Mouse (Mus musculus) stomach, postnatal 0 days (tissue): Measurements from ENCODE around the gene Tex2. TPM values are rescaled to one million over a fixed set of nuclear protein-coding genes. Genes with fewer than 3 reads are reported as not detected.
A peak's percentile ranks its signal among the peaks of the same experiment; 100 is the strongest.

Experiments used
- ATAC-seq: fragments of 200-750 bp; cut with Nextera tagmentation; 2 replicates; pipeline ENCODE4 v1.8.0; 2017; ENCODE audit not compliant: low FRiP score, low TSS enrichment
- DNase-seq: peaks from one replicate; pipeline ENCODE4 v3.0.0-alpha.2; 2016; ENCODE audit warnings: low spot score
- H3K27ac ChIP-seq: fragments of 300-500 bp; sonication (generic); replicated peaks from 2 replicates; pipeline ENCODE4 v1.5.1; 2014; ENCODE audit warnings: mild to moderate bottlenecking, control low read depth
- H3K27me3 ChIP-seq: fragments of 300-500 bp; sonication (generic); 2 replicates; pipeline ENCODE4 v1.6.1; 2014; ENCODE audit warnings: low read length; ENCODE audit not compliant: control insufficient read depth, insufficient read depth
- H3K36me3 ChIP-seq: fragments of 300-500 bp; sonication (generic); 2 replicates; pipeline ENCODE4 v1.6.1; 2014; ENCODE audit warnings: low read length, mixed read lengths; ENCODE audit not compliant: control insufficient read depth, insufficient read depth
- H3K4me1 ChIP-seq: fragments of 300-500 bp; sonication (generic); replicated peaks from 2 replicates; pipeline ENCODE4 v1.6.1; 2014; ENCODE audit warnings: antibody characterized with exemption; ENCODE audit not compliant: control insufficient read depth, insufficient read depth
- H3K4me2 ChIP-seq: fragments of 300-500 bp; sonication (generic); replicated peaks from 2 replicates; pipeline ENCODE4 v1.6.1; 2014; ENCODE audit warnings: low read depth, mild to moderate bottlenecking, control low read depth, moderate library complexity
- H3K4me3 ChIP-seq: fragments of 300-500 bp; sonication (generic); 2 replicates; pipeline ENCODE4 v1.5.1; 2014; ENCODE audit warnings: low read depth, low read length, control low read depth
- H3K9ac ChIP-seq: fragments of 300-500 bp; sonication (generic); 2 replicates; pipeline ENCODE4 v1.6.1; 2014; ENCODE audit warnings: mild to moderate bottlenecking, low read length, control low read depth, mixed read lengths
- H3K9me3 ChIP-seq: fragments of 300-500 bp; sonication (generic); 2 replicates; pipeline ENCODE4 v1.6.1; 2016; ENCODE audit warnings: low read length; ENCODE audit not compliant: control insufficient read depth
- CTCF ChIP-seq: IDR thresholded peaks from 2 replicates; pipeline ENCODE4 v1.5.1; 2016; ENCODE audit warnings: antibody characterized with exemption, low read depth, mild to moderate bottlenecking, moderate library complexity
- EP300 ChIP-seq: optimal IDR thresholded peaks from 2 replicates; pipeline ENCODE3; 2016; ENCODE audit warnings: antibody characterized with exemption
- WGBS: fragments of 180-500 bp; shearing (Covaris S2); extraction: QIAGEN DNeasy Blood & Tissue Kit; methylation state at CpG from one replicate; pipeline ENCODE4 v1.1.7; 2014; 5-methylcytosine and 5-hydroxymethylcytosine counted together
- polyA plus RNA-seq: library from polyadenylated mRNA; unstranded; fragments of >200 nt; fragmentation: Nextera tagmentation; extraction: Ambion mirVana; gene quantifications from 2 replicates; pipeline ENCODE4 v1.2.1, GENCODE M21; 2015

Tex2 gene
- polyA plus RNA-seq, 1 experiment from 2014 or later, result 11.6 TPM

DNA sequence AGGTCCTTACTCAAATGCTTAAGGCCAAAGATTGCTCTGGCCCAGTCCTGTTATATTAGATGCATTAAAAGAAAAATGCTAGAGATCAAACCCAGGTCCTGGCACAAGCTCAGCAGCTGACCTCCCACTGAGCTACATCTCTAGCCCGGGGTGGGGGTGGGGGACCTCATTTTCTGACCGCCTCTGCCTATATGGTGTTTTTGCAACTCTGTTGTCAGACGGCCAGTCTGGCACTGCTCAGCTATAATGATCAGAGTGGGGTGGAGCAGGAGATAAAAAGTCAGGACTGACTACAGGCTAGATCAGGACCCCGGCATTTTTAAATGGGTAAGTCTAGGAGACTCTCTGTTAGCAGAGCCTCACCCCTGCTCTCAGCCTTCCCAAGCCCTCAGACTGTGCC, 94.8 kb downstream of the Tex2 start:
- Histone ChIP-seq H3K27ac (no peak overlapping the region), H3K9ac (no peak overlapping the region), H3K4me1 (no peaks in the 10 kb centered on the region), H3K27me3 (no peaks in the 10 kb centered on the region), H3K36me3 (no peaks in the 10 kb centered on the region), H3K4me3 (no peak overlapping the region), H3K9me3 (no peaks in the 10 kb centered on the region), H3K4me2 (no peak overlapping the region)
- no peak for DNase-seq
- no peak for ATAC-seq
- TF ChIP-seq CTCF (no peak), EP300 (no peak)
- WGBS, result 40% methylated on average over 4 of the region's 4 CpGs

DNA sequence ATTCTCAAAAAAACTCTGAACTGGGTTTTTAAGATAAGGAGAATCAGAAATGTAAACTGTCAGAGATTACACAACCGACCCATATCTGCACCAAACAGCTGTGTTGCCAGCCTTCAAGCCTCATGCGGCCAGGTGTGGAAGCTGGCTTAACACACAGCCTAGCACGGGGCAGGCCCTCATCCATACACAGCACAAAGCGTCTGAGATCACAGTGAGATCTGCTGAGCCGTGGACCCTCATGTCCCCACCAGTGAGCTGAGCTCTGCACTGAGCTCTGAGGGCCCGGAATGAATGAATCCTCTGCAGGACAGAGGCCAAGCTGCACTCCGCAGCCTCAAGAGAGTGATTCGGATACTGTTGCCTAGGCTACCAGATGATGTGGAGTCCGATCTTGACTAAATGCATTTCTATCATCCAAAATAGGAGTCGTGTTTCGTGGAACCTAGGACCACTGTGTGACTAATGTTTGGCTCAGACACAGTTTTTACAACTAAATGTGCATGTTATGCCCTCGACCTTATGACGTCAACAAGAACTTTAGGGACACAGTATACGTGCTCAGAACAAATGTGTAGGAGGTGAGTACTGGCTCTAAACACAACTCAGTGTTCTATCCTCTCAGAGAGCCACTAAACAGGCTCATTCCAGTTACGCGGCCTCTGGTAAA, 98.0 kb downstream of the Tex2 start:
- WGBS, result 62% methylated on average over 16 of the region's 16 CpGs
- Histone ChIP-seq H3K9ac (0 out of 2 replicates have a peak overlapping the region, but pooled peaks have one; percentile 13), H3K27me3 (no peaks in the 10 kb centered on the region), H3K36me3 (no peaks in the 10 kb centered on the region), H3K4me2 (no peak overlapping the region), H3K9me3 (no peaks in the 10 kb centered on the region), H3K27ac (no peak overlapping the region), H3K4me3 (no peak overlapping the region), H3K4me1 (no peaks in the 10 kb centered on the region)
- TF ChIP-seq CTCF (no peak), EP300 (no peak)
- ATAC-seq (0 out of 2 replicates have a peak, but pooled peaks have one; percentile 51), DNase-seq (no peak)

DNA sequence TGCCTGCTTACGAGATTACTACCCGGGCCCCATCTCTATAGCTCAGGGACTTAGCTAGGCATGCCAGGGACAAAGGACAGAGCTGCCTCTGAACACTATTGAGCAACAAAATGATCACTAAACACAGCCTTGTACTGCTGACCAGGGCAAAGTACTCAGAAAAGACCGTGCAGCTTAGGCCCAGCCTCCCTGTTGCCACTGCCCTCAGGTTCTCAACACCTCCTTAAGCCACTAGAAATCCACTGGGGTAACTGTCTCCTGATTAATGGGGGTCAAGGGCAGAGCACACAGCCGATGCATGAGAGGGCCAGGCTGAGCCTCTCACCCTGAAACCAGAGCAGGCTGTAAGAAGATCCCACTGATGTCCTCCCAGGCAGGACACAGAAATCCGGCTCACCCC, 98.8 kb downstream of the Tex2 start:
- ATAC-seq (peak; percentile 47; the same call in 1 of the 2 replicates), DNase-seq (no peak)
- no peak overlapping the region for H3K27ac ChIP-seq
- 44% methylated on average over 5 of the region's 5 CpGs for WGBS
- H3K36me3 ChIP-seq, result no peaks in the 10 kb centered on the region
- TF ChIP-seq EP300, result no peak
- TF ChIP-seq CTCF, result no peak
- no peaks in the 10 kb centered on the region for H3K4me1 ChIP-seq
- H3K4me2 ChIP-seq, result no peak overlapping the region
- H3K27me3 ChIP-seq, result no peaks in the 10 kb centered on the region
- H3K9ac ChIP-seq, result no peak overlapping the region
- H3K4me3 ChIP-seq, result no peak overlapping the region
- H3K9me3 ChIP-seq, result no peaks in the 10 kb centered on the region

DNA sequence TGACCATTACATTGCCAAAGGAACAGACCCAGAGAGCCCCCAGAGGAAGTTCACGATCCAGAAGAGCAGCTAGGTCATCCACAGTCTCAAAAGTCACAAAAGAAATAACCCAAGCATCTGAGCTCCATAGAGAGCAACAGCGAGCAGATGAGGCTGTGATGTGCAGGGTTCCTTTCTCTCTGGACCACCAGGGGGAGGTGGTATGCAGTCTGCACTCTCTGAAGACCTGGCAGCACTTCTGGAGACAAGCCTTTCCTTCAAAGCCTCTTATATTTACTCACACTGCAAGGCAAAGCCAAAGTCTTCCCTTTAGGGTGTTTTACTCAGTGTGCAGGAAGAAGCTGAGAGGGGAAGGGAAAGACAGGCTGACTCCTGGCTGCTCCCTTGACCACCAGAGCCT, 100.1 kb downstream of the Tex2 start:
- DNase-seq (peak; percentile 51), ATAC-seq (peak; percentile 58; the same call in 1 of the 2 replicates)
- Histone ChIP-seq H3K27me3 (no peaks in the 10 kb centered on the region), H3K9ac (no peak overlapping the region), H3K4me3 (no peak overlapping the region), H3K9me3 (no peaks in the 10 kb centered on the region), H3K4me2 (no peak overlapping the region), H3K4me1 (no peaks in the 10 kb centered on the region), H3K27ac (no peak overlapping the region), H3K36me3 (0 out of 2 replicates have a peak, but pooled peaks cover 3% of the 10 kb centered on the region)
- TF ChIP-seq EP300 (no peak), CTCF (peak; percentile 84)
- whole genome bisulfite sequencing, result 42% methylated on average over 2 of the region's 2 CpGs

DNA sequence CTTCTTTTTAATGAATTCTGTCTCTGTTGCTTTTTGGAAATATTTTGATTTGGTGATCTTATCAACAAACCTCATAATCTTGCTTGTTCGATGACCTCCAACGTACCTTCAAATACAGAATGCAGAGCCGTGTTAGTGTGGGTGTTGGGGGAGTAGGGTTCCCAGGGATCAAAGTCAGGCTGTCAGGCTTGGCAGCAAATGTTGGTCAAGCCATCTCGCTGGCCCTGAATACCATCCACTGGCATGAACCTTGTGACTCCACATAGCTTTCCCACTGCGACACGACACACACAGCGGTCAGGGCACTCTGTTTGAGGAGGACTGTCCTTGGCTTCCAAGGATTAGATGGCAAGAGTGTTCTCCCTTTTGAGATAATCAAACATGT, 101.2 kb downstream of the Tex2 start:
- no peak for DNase-seq

DNA sequence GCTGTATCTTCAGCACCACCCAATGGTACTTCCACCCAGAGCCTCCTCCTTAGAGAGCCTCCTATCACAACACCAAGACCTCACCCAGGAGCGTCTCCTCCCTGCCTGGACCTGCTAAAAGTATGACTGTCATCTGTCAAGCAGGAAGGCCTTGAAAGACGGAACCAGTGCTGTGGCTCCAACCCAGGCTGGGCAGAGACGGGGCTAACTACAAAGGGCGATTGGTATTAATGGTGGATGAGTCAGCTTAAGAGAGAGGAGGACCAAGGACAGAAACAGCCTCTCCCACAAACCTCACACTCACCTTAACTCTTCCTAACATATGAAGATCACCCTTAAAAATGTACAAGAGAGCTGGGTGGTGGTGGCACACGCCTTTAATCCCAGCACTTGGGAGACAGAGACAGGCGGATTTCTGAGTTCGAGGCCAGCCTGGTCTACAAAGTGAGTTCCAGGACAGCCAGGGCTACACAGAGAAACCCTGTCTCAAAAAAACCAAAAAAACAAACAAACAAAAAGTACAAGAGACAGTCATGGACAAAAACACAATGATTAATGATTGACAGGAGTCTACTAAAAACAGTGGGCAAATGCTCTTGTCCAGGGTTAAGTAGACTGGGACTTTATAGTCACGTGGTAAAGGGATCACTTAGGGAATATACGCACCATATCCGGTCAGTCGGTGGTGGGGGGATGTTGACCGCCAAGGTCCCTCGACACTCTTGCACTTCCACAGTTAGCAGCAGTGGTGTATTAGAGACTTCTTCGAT, 101.8 kb downstream of the Tex2 start:
- H3K9ac ChIP-seq, result no peak overlapping the region
- H3K4me1 ChIP-seq, result no peaks in the 10 kb centered on the region
- no peaks in the 10 kb centered on the region for H3K9me3 ChIP-seq
- no peak overlapping the region for H3K4me3 ChIP-seq
- ATAC-seq, result no peak
- H3K27me3 ChIP-seq, result no peaks in the 10 kb centered on the region
- WGBS, result 83% methylated on average over 14 of the region's 14 CpGs
- TF ChIP-seq EP300, result no peak
- no peak overlapping the region for H3K4me2 ChIP-seq
- H3K36me3 ChIP-seq, result 0 out of 2 replicates have a peak, but pooled peaks cover 3% of the 10 kb centered on the region
- DNase-seq, result no peak
- H3K27ac ChIP-seq, result no peak overlapping the region

More for the DNA sequence above, 101.2 kb downstream of the Tex2 start:
- Histone ChIP-seq H3K36me3 (0 out of 2 replicates have a peak, but pooled peaks cover 3% of the 10 kb centered on the region), H3K27me3 (no peaks in the 10 kb centered on the region), H3K27ac (no peak overlapping the region), H3K4me2 (no peak overlapping the region), H3K9ac (no peak overlapping the region), H3K4me1 (no peaks in the 10 kb centered on the region), H3K4me3 (no peak overlapping the region), H3K9me3 (no peaks in the 10 kb centered on the region)
- ATAC-seq, result no peak
- TF ChIP-seq CTCF, result no peak
- WGBS, result 90% methylated on average over 7 of the region's 7 CpGs
